Mouse (Mus musculus) adrenal gland, adult 8-10 months (tissue): ENCODE results near the gene Cntn6. TPM values are rescaled to one million over a fixed set of nuclear protein-coding genes. Genes with fewer than 3 reads are reported as not detected.

ENCODE experiments used
- DNase-seq: peaks from one replicate; pipeline ENCODE4 v3.0.0; 2022
- total RNA-seq, 4 experiments: library from RNA; stranded (reverse); gene quantifications; 2 replicates each; pipeline ENCODE4 v1.2.4; 2022

Gene Cntn6
- total RNA-seq, result not detected

GRCm38 (mm10) chr6:104492490-104493431 lies at the start of gene Cntn6:
Cntn6 (plus strand) TSS chr6:104492790.
- no peak for DNase-seq

- no peak for DNase-seq
Measured at GRCm38 (mm10) chr6:104443731-104444130, 48.9 kb upstream of the Cntn6 start.

- DNase-seq, result no peak
Measured at GRCm38 (mm10) chr6:104470706-104471105, 21.9 kb upstream of the Cntn6 start.

GRCm38 (mm10) chr6:104479242-104479641 lies 13.3 kb upstream of the Cntn6 start:
- no peak for DNase-seq

GRCm38 (mm10) chr6:104493459-104493858 lies 869 bp downstream of the Cntn6 start:
- DNase-seq, result no peak

GRCm38 (mm10) chr6:104495801-104496200 lies 3.2 kb downstream of the Cntn6 start:
- no peak for DNase-seq

GRCm38 (mm10) chr6:104563993-104564392 lies 71.4 kb downstream of the Cntn6 start:
- DNase-seq, result no peak

- DNase-seq, result no peak
Measured at GRCm38 (mm10) chr6:104569564-104569963, 77.0 kb downstream of the Cntn6 start.

GRCm38 (mm10) chr6:104588028-104588427 lies 95.4 kb downstream of the Cntn6 start:
- no peak for DNase-seq

- no peak for DNase-seq
Measured at GRCm38 (mm10) chr6:104600838-104601397, 108.3 kb downstream of the Cntn6 start.

GRCm38 (mm10) chr6:104602894-104603293 lies 110.3 kb downstream of the Cntn6 start:
- no peak for DNase-seq

GRCm38 (mm10) chr6:104603371-104603770 lies 110.8 kb downstream of the Cntn6 start:
- DNase-seq, result no peak

GRCm38 (mm10) chr6:104605214-104605613 lies 112.6 kb downstream of the Cntn6 start:
- DNase-seq, result no peak

GRCm38 (mm10) chr6:104653518-104653917 lies 160.9 kb downstream of the Cntn6 start:
- DNase-seq, result no peak

GRCm38 (mm10) chr6:104668701-104669100 lies 176.1 kb downstream of the Cntn6 start:
- DNase-seq, result no peak

- DNase-seq, result no peak
Measured at GRCm38 (mm10) chr6:104674249-104674648, 181.7 kb downstream of the Cntn6 start.

- DNase-seq, result no peak
Measured at GRCm38 (mm10) chr6:104679809-104680495, 187.4 kb downstream of the Cntn6 start.

GRCm38 (mm10) chr6:104687980-104688379 lies 195.4 kb downstream of the Cntn6 start:
- DNase-seq, result no peak

GRCm38 (mm10) chr6:104688439-104689125 lies 196.0 kb downstream of the Cntn6 start:
- DNase-seq, result no peak

- no peak for DNase-seq
Measured at GRCm38 (mm10) chr6:104728571-104728970, 236.0 kb downstream of the Cntn6 start.

- no peak for DNase-seq
Measured at GRCm38 (mm10) chr6:104734256-104734655, 241.7 kb downstream of the Cntn6 start.

- DNase-seq, result no peak
Measured at GRCm38 (mm10) chr6:104738999-104739398, 246.4 kb downstream of the Cntn6 start.

- DNase-seq, result no peak
Measured at GRCm38 (mm10) chr6:104758125-104758524, 265.5 kb downstream of the Cntn6 start.
